Mouse (Mus musculus) brain, embryonic 14.5 days (tissue): ENCODE measurements around the gene Nwd1.

Experiments
- CTCF ChIP-seq: fragments of 200-500 bp; IDR thresholded peaks from 2 replicates; pipeline ENCODE4 v1.5.1; 2012; ENCODE audit warnings: inconsistent platforms, mild to moderate bottlenecking, moderate library complexity, borderline replicate concordance; ENCODE audit not compliant: insufficient read depth, insufficient read length; ENCODE audit errors: extremely low read depth
- POLR2A ChIP-seq: fragments of 200-500 bp; IDR thresholded peaks from 2 replicates; pipeline ENCODE4 v1.6.1; 2012; ENCODE audit warnings: mild to moderate bottlenecking, inconsistent platforms, borderline replicate concordance; ENCODE audit not compliant: poor library complexity, insufficient read depth, insufficient read length, severe bottlenecking; ENCODE audit errors: extremely low read depth

- TF ChIP-seq CTCF (no peak), POLR2A (no peak)
These were observed 77.1 kb downstream of the Nwd1 start for GRCm38 (mm10) chr8:72723651-72724001.
